Mouse (Mus musculus) heart, postnatal 0 days (tissue): ENCODE measurements around the gene Pigr.

Source experiments
- CTCF ChIP-seq: IDR thresholded peaks from 2 replicates; pipeline ENCODE4 v1.5.1; 2016; ENCODE audit warnings: antibody characterized with exemption, control low read depth, low read depth
- EP300 ChIP-seq: IDR thresholded peaks from 2 replicates; pipeline ENCODE4 v1.6.1; 2016; ENCODE audit warnings: antibody characterized with exemption, low read depth

DNA sequence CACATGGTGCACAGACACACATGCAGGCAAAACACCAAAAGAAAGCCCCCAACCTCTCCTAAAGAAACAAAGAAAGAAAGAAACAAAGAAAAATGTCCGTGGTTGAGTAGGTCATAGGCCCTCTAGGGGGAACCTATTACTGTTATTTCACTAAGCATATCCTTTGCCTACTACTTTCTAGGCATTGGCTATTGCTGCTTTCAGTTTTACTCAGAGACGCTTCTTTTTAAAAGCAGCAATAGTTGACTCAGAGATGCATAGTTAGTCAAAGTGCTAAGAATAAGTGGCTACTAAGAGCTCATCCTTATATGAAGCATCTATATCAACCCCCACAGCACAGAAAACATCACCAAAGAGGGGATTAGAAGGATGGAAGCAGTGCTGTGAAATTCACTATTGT lies 31.2 kb upstream of the Pigr start:
- TF ChIP-seq CTCF (no peak), EP300 (no peak)
